Mouse (Mus musculus) kidney, postnatal 0 days (tissue): ENCODE data around the gene Nek9. TPM values are rescaled to one million over a fixed set of nuclear protein-coding genes. Genes with fewer than 3 reads are reported as not detected.

Experiments
- ATAC-seq: fragments of 200-750 bp; cut with Nextera tagmentation; replicated peaks from 2 replicates; pipeline ENCODE4 v1.8.0; 2017; ENCODE audit warnings: low read depth, moderate number of reproducible peaks, moderate TSS enrichment, moderate library complexity; ENCODE audit not compliant: low FRiP score
- DNase-seq: peaks from one replicate; pipeline ENCODE4 v3.0.0-alpha.2; 2016; ENCODE audit warnings: low spot score
- H3K27ac ChIP-seq: fragments of 300-500 bp; sonication (generic); 2 replicates; pipeline ENCODE4 v1.5.1; 2014; ENCODE audit warnings: mild to moderate bottlenecking
- H3K27me3 ChIP-seq: fragments of 300-500 bp; sonication (generic); 2 replicates; pipeline ENCODE4 v1.6.1; 2014; ENCODE audit warnings: low read length, mixed read lengths; ENCODE audit not compliant: insufficient read depth
- H3K36me3 ChIP-seq: fragments of 300-500 bp; sonication (generic); 2 replicates; pipeline ENCODE4 v1.6.1; 2014; ENCODE audit warnings: low read length, mixed read lengths; ENCODE audit not compliant: insufficient read depth
- H3K4me1 ChIP-seq: fragments of 300-500 bp; sonication (generic); replicated peaks from 2 replicates; pipeline ENCODE4 v1.6.1; 2014; ENCODE audit warnings: antibody characterized with exemption, low read length, mixed read lengths; ENCODE audit not compliant: insufficient read depth
- H3K4me2 ChIP-seq: fragments of 300-500 bp; sonication (generic); 2 replicates; pipeline ENCODE4 v1.6.1; 2014; ENCODE audit warnings: mild to moderate bottlenecking, low read length, moderate library complexity, mixed read lengths
- H3K4me3 ChIP-seq: fragments of 300-500 bp; sonication (generic); replicated peaks from 2 replicates; pipeline ENCODE4 v1.5.1; 2014; ENCODE audit warnings: low read depth, low read length
- H3K9ac ChIP-seq: fragments of 300-500 bp; sonication (generic); 2 replicates; pipeline ENCODE4 v1.6.1; 2014; ENCODE audit warnings: low read depth, low read length
- H3K9me3 ChIP-seq: fragments of 300-500 bp; sonication (generic); replicated peaks from 2 replicates; pipeline ENCODE4 v1.6.1; 2016; ENCODE audit warnings: low read length, inconsistent platforms, mixed read lengths
- CTCF ChIP-seq: IDR thresholded peaks from 2 replicates; pipeline ENCODE4 v1.5.1; 2016; ENCODE audit warnings: antibody characterized with exemption, low read depth, mild to moderate bottlenecking, moderate library complexity
- WGBS: fragments of 180-500 bp; shearing (Covaris S2); extraction: QIAGEN DNeasy Blood & Tissue Kit; methylation state at CpG from one replicate; pipeline ENCODE4 v1.1.7; 2014; 5-methylcytosine and 5-hydroxymethylcytosine counted together
- polyA plus RNA-seq: library from polyadenylated mRNA; unstranded; fragments of >200 nt; fragmentation: Nextera tagmentation; extraction: Ambion mirVana; gene quantifications from 2 replicates; pipeline ENCODE4 v1.2.1, GENCODE M21; 2015

Gene Nek9
- polyA plus RNA-seq, 1 experiment from 2014 or later, result 16.4 TPM

GRCm38 (mm10) chr12:85290633-85291032, 48.5 kb downstream of the Nek9 start:
- Histone ChIP-seq H3K27ac (0 out of 2 replicates have a peak overlapping the region, but pooled peaks have one; percentile 74), H3K9me3 (peaks cover 7% of the 10 kb centered on the region; the same call in 1 of the 2 replicates)

GRCm38 (mm10) chr12:85289157-85290000, 49.8 kb downstream of the Nek9 start:
- DNase-seq, result no peak
- Histone ChIP-seq H3K27ac (peak overlapping the region; percentile 74), H3K9me3 (peaks cover 7% of the 10 kb centered on the region; the same call in 1 of the 2 replicates), H3K4me1 (peaks cover 15% of the 10 kb centered on the region; the same call in 1 of the 2 replicates), H3K9ac (peak overlapping the region; percentile 55), H3K4me2 (peak overlapping the region; percentile 86), H3K4me3 (peak overlapping the region; percentile 44), H3K27me3 (no peaks in the 10 kb centered on the region), H3K36me3 (no peaks in the 10 kb centered on the region)
- 39% methylated on average over 24 of the region's 24 CpGs for WGBS
- ATAC-seq, result no peak
- no peak for TF ChIP-seq CTCF

More at GRCm38 (mm10) chr12:85290633-85291032, 48.5 kb downstream of the Nek9 start:
- ATAC-seq (no peak), DNase-seq (no peak)
- Histone ChIP-seq H3K36me3 (no peaks in the 10 kb centered on the region), H3K4me2 (peak overlapping the region; percentile 86), H3K9ac (peak overlapping the region; percentile 37; the same call in 1 of the 2 replicates), H3K27me3 (no peaks in the 10 kb centered on the region), H3K4me1 (peaks cover 15% of the 10 kb centered on the region; the same call in 1 of the 2 replicates), H3K4me3 (peak overlapping the region; percentile 13; the same call in 1 of the 2 replicates)
- WGBS, result 48% methylated on average over 10 of the region's 10 CpGs
- no peak for TF ChIP-seq CTCF

GRCm38 (mm10) chr12:85288486-85289156, 50.5 kb downstream of the Nek9 start, which contains the start of gene Zc2hc1c:
TSS of gene Zc2hc1c (plus strand) at chr12:85288591.
- Histone ChIP-seq H3K9ac (peak within 1 kb of the TSS; percentile 55), H3K36me3 (no peaks in the 10 kb centered on the region), H3K4me2 (peak within 1 kb of the TSS; percentile 86), H3K27me3 (no peaks in the 10 kb centered on the region), H3K9me3 (no peaks in the 10 kb centered on the region), H3K27ac (peak within 1 kb of the TSS; percentile 74), H3K4me1 (peaks cover 15% of the 10 kb centered on the region; the same call in 1 of the 2 replicates), H3K4me3 (peak within 1 kb of the TSS; percentile 44)
- ATAC-seq, result peak; percentile 87
- TF ChIP-seq CTCF, result no peak
- WGBS, result 3% methylated on average over 31 of the region's 31 CpGs
- DNase-seq, result peak; percentile 97

GRCm38 (mm10) chr12:85287809-85288485, 51.2 kb downstream of the Nek9 start, which contains the start of gene Acyp1:
TSS of gene Acyp1 (minus strand) at chr12:85288438.
- H3K9ac ChIP-seq, result peak within 1 kb of the TSS; percentile 55
- ATAC-seq (peak; percentile 40), DNase-seq (no peak)
- no peak for TF ChIP-seq CTCF
- no peaks in the 10 kb centered on the region for H3K9me3 ChIP-seq
- peak within 1 kb of the TSS; percentile 44 for H3K4me3 ChIP-seq
- peak within 1 kb of the TSS; percentile 86 for H3K4me2 ChIP-seq
- 6% methylated on average over 21 of the region's 21 CpGs for WGBS
- H3K4me1 ChIP-seq, result peaks cover 15% of the 10 kb centered on the region; the same call in 1 of the 2 replicates
- H3K27me3 ChIP-seq, result no peaks in the 10 kb centered on the region
- H3K36me3 ChIP-seq, result no peaks in the 10 kb centered on the region
- peak within 1 kb of the TSS; percentile 74 for H3K27ac ChIP-seq

- ATAC-seq (no peak), DNase-seq (peak; percentile 78)
- H3K9ac ChIP-seq, result no peak overlapping the region
- no peak overlapping the region for H3K4me2 ChIP-seq
- H3K27ac ChIP-seq, result no peak overlapping the region
- peak; percentile 76 for TF ChIP-seq CTCF
- WGBS, result 29% methylated on average over 2 of the region's 5 CpGs
- H3K36me3 ChIP-seq, result no peaks in the 10 kb centered on the region
- no peaks in the 10 kb centered on the region for H3K27me3 ChIP-seq
- no peak overlapping the region for H3K4me3 ChIP-seq
- peaks cover 15% of the 10 kb centered on the region; the same call in 1 of the 2 replicates for H3K4me1 ChIP-seq
- no peaks in the 10 kb centered on the region for H3K9me3 ChIP-seq
Observed at GRCm38 (mm10) chr12:85286941-85287340, 52.2 kb downstream of the Nek9 start.
